Mouse (Mus musculus): ENCODE results near the gene Zc3h7a. TPM values are rescaled to one million over a fixed set of nuclear protein-coding genes. Genes with fewer than 3 reads are reported as not detected.

Gene Zc3h7a
- total and polyA plus RNA-seq, 3 experiments: 48.7 to 202 (median 77.4) TPM

DNA sequence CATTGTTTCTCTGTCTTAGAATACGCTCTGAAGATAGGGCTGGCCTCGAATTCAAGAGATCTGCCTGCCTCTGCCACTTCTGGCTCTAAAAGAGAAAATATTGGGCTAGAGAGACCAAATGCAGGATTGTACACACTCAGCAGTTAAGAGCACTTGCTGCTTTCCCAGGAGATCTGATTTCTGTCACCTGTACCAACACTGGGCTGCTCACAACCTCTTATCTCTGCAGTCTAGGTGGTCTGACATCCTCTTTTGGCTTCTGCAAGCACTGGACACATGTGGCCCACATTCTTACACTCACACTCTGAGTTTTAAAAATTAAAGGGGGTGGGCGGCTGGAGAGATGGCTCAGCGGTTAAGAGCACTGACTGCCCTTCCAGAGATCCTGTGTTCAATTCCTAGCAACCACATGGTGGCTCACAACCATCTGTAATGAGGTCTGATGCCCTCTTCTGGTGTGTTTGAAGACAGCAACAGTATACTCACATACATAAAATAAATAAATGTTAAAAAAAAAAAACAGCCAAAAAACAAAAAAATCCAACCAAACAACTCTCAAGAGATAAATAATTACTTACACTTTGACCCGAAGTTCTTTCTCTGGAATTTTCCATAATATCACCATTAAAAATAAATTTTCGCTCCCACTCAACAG, 25.7 kb upstream of the Zc3h7a start:
- H3K9ac ChIP-seq (ENCODE audit: control insufficient read depth, low read depth, low read length, poor library complexity, severe bottlenecking): peak overlapping the region; percentile 95
- no peak for TF ChIP-seq SIN3A (IDR thresholded peaks at IDR 0.05; ENCODE audit: low read length)
- TF ChIP-seq TBP (IDR thresholded peaks at IDR 0.05; ENCODE audit: low read depth, low read length): peak; percentile 7; the same call in 1 of the 2 replicates
- no peak for TF ChIP-seq MYC (IDR thresholded peaks at IDR 0.05; ENCODE audit: low read depth, low read length)
- peak; percentile 30; the same call in 1 of the 2 replicates for TF ChIP-seq GATA1 (IDR thresholded peaks at IDR 0.05; ENCODE audit: low read depth, low read length)
- TF ChIP-seq ZNF384 (IDR thresholded peaks at IDR 0.05; ENCODE audit: low read depth, low read length): no peak
- no peak for TF ChIP-seq JUND (IDR thresholded peaks at IDR 0.05; ENCODE audit: low read depth, low read length)
- no peak for TF ChIP-seq RCOR1 (IDR thresholded peaks at IDR 0.05; ENCODE audit: low read depth, low read length)
- no peak for TF ChIP-seq POLR2AphosphoS2 (IDR thresholded peaks at IDR 0.05; ENCODE audit: low read length)
- TF ChIP-seq KAT2A (conservative IDR thresholded peaks at IDR 0.05; ENCODE audit: low read depth, low read length): no peak
- TF ChIP-seq SMC3 (IDR thresholded peaks at IDR 0.05; ENCODE audit: low read depth, low read length): no peak
- TF ChIP-seq RAD21 (IDR thresholded peaks at IDR 0.05; ENCODE audit: low read depth, low read length): no peak
- TF ChIP-seq ZKSCAN1 (IDR thresholded peaks at IDR 0.05; ENCODE audit: low read depth, low read length): no peak
- TF ChIP-seq CTCF (IDR thresholded peaks at IDR 0.05 in 2 of 3, conservative IDR thresholded peaks at IDR 0.05 in 1 of 3; ENCODE audit: control insufficient read depth in 1 of 3, insufficient read depth in 1 of 3, low read depth in 2 of 3, low read length in 3 of 3, poor library complexity in 1 of 3, severe bottlenecking in 1 of 3): peak in 1 of 3 experiments; percentile 26; a peak in 1 of 6 replicates
- TF ChIP-seq UBTF (IDR thresholded peaks at IDR 0.05; ENCODE audit: borderline replicate concordance, insufficient read depth, low read depth, low read length): no peak

DNA sequence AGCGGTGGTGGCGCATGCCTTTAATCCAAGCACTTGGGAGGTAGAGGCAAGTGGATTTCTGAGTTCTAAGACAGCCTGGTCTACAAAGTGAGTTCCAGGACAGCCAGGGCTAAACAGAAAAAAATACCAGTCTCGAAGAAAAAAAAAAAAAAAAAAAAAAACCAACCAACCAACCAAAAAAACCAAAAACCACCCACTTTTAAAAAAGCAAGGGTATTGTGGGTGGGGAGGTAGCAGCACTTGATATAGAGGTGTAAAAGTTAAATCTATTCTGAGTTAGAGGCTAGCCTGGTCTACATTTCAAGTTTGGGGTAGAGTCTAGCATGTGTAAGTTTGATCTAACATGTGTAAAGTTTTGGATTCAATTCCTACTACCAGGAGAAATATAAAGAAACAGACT, 24.1 kb upstream of the Zc3h7a start:
- Histone ChIP-seq H3K36me3 (ENCODE audit: control insufficient read depth in 1 of 2, insufficient read depth in 2 of 2, low read length in 2 of 2) (peaks cover 39 to 53% of the 10 kb centered on the region in 2 experiments), H3K79me2 (ENCODE audit: control insufficient read depth, insufficient read depth, low read length, poor library complexity) (peaks cover 47% of the 10 kb centered on the region), H3K9ac (ENCODE audit: control insufficient read depth, low read depth, low read length, poor library complexity, severe bottlenecking) (no peak overlapping the region), H3K4me3 (ENCODE audit: control insufficient read depth in 1 of 2, insufficient read depth in 1 of 2, low read depth in 2 of 2, low read length in 2 of 2) (no peak overlapping the region), H3K4me1 (ENCODE audit: control insufficient read depth in 1 of 2, insufficient read depth in 2 of 2, low read length in 2 of 2) (peaks cover 2 to 18% of the 10 kb centered on the region in 2 experiments; a peak in 3 of 4 replicates), H3K9me3 (replicated peaks; ENCODE audit: insufficient read depth, low read length) (no peaks in the 10 kb centered on the region), H3K27me3 (ENCODE audit: control insufficient read depth in 1 of 2, insufficient read depth in 2 of 2, low read length in 2 of 2) (no peaks in the 10 kb centered on the region), H3K27ac (ENCODE audit: control insufficient read depth, low read depth, low read length) (no peak overlapping the region)
- TF ChIP-seq NRF1 (IDR thresholded peaks at IDR 0.05; ENCODE audit: insufficient read depth, low read depth, low read length, poor library complexity, severe bottlenecking) (no peak), ZNF384 (IDR thresholded peaks at IDR 0.05; ENCODE audit: low read depth, low read length) (peak; percentile 69), SMC3 (IDR thresholded peaks at IDR 0.05; ENCODE audit: low read depth, low read length) (no peak)
- DNase-seq (ENCODE audit: low read depth, low spot score): no peak

More for the DNA sequence above, 25.7 kb upstream of the Zc3h7a start:
- Histone ChIP-seq H3K27me3 (ENCODE audit: control insufficient read depth in 1 of 2, insufficient read depth in 2 of 2, low read length in 2 of 2) (no peaks in the 10 kb centered on the region), H3K27ac (ENCODE audit: control insufficient read depth, low read depth, low read length) (no peak overlapping the region), H3K4me3 (ENCODE audit: control insufficient read depth in 1 of 2, insufficient read depth in 1 of 2, low read depth in 2 of 2, low read length in 2 of 2) (peak overlapping the region; percentile 80 to 84), H3K9me3 (replicated peaks; ENCODE audit: insufficient read depth, low read length) (no peaks in the 10 kb centered on the region), H3K36me3 (ENCODE audit: control insufficient read depth in 1 of 2, insufficient read depth in 2 of 2, low read length in 2 of 2) (peaks cover 28 to 51% of the 10 kb centered on the region in 2 experiments), H3K79me2 (ENCODE audit: control insufficient read depth, insufficient read depth, low read length, poor library complexity) (peaks cover 47% of the 10 kb centered on the region), H3K4me1 (ENCODE audit: control insufficient read depth in 1 of 2, insufficient read depth in 2 of 2, low read length in 2 of 2) (peaks cover 2 to 18% of the 10 kb centered on the region in 2 experiments; a peak in 3 of 4 replicates)
- DNase-seq (ENCODE audit: low read depth, low spot score): peak; percentile 54

All from MEL (cell line).